Mouse (Mus musculus) embryonic fibroblast, embryonic 13.5 days (primary cell): ENCODE results near the gene Rhox2g.

Experiments used
- CTCF ChIP-seq: IDR thresholded peaks from 2 replicates; pipeline ENCODE4 v1.5.1; 2011; ENCODE audit warnings: mild to moderate bottlenecking, control low read depth, low read length, moderate library complexity, borderline replicate concordance; ENCODE audit not compliant: insufficient read depth
- POLR2A ChIP-seq: IDR thresholded peaks from 2 replicates; pipeline ENCODE4 v1.6.1; 2011; ENCODE audit warnings: low read depth, mild to moderate bottlenecking, control low read depth, low read length, moderate library complexity

DNA sequence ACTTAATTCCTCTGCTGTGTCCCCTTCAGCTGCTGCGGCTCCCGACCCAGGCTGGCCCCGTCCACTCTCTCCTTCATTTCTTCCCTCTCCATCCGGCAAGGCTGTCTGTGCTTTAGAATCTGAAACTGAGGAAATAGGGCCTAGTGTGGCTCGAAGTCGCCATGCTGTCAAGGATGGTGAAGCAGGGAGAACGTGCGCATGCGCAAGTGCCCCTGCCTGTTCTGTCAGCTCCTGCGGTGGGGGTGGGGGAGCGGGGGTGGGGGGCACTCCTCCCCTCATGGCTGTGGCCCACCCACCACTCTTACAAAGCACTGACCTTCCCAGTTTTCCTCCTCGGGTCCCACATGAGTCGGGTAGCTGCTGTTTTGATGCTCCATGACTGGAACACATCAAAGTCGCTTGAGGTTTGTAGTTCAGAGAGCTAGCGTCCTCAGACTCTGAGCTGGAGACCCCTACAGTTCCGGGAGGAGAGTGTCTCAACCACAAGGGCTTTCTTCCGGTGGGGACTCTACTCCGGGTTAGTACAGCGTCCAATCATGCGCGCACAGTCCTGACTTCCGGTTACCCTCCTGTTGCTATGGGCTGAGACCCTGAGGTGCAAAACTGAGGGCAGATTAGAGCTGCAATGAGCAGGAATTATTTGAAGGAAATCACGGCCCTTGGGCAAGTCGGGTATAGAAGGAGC, 39.9 kb upstream of the Rhox2g start:
- TF ChIP-seq POLR2A (no peak), CTCF (no peak)
